Mouse (Mus musculus): ENCODE results near the gene Agrp. TPM values are rescaled to one million over a fixed set of nuclear protein-coding genes. Genes with fewer than 3 reads are reported as not detected.
A peak's percentile ranks its signal among the peaks of the same experiment; 100 is the strongest.

Gene Agrp
- total RNA-seq, 1 experiment, result 0.71 TPM

GRCm38 (mm10) chr8:105521995-105522769, 115.0 kb downstream of the Agrp start:
- H3K27ac ChIP-seq (ENCODE audit: insufficient read depth, low read depth, low read length, poor library complexity, severe bottlenecking), result no peak overlapping the region
- in situ Hi-C loops (cut with MboI; ENCODE audit: low sequenced_read_pairs in 2 of 2, unreplicated experiment in 2 of 2), result no loop called here
- DNase-seq (ENCODE audit: low read depth, low spot score), result no peak
- H3K4me1 ChIP-seq (ENCODE audit: control insufficient read depth in 2 of 2, insufficient read depth in 2 of 2, low read length in 2 of 2, poor library complexity in 1 of 2), result peaks cover 0 to 19% of the 10 kb centered on the region in 2 experiments; a peak in 2 of 4 replicates
- H3K9ac ChIP-seq (ENCODE audit: insufficient read depth, low read depth, low read length, poor library complexity, severe bottlenecking), result no peak overlapping the region
- no peak overlapping the region for H3K4me3 ChIP-seq (ENCODE audit: insufficient read depth in 1 of 2, low read depth in 1 of 2, low read length in 2 of 2, poor library complexity in 1 of 2, severe bottlenecking in 1 of 2)
- no peak for TF ChIP-seq MAFK (IDR thresholded peaks at IDR 0.05; ENCODE audit: insufficient read depth, low read depth, low read length)
- no peak for TF ChIP-seq ZNF384 (IDR thresholded peaks at IDR 0.05; ENCODE audit: low read depth, low read length)
- no peak for TF ChIP-seq CHD2 (IDR thresholded peaks at IDR 0.05; ENCODE audit: low read depth, low read length)
- no peak for TF ChIP-seq ZC3H11A (IDR thresholded peaks at IDR 0.05; ENCODE audit: borderline replicate concordance, low read depth, low read length)
- no peak for TF ChIP-seq HCFC1 (IDR thresholded peaks at IDR 0.05; ENCODE audit: borderline replicate concordance, insufficient read depth, low read length)
- peaks cover 20% of the 10 kb centered on the region; the same call in 1 of the 2 replicates for H3K36me3 ChIP-seq (ENCODE audit: control insufficient read depth, insufficient read depth, low read length, poor library complexity, severe bottlenecking)
- no peaks in the 10 kb centered on the region for H3K9me3 ChIP-seq (ENCODE audit: control insufficient read depth, insufficient read depth, low read depth, low read length)

- Histone ChIP-seq H3K9ac (ENCODE audit: insufficient read depth, low read depth, low read length, poor library complexity, severe bottlenecking) (no peak overlapping the region), H3K27ac (ENCODE audit: insufficient read depth, low read depth, low read length, poor library complexity, severe bottlenecking) (no peak overlapping the region), H3K4me3 (ENCODE audit: insufficient read depth in 1 of 2, low read depth in 1 of 2, low read length in 2 of 2, poor library complexity in 1 of 2, severe bottlenecking in 1 of 2) (no peak overlapping the region), H3K36me3 (ENCODE audit: control insufficient read depth, insufficient read depth, low read length, poor library complexity, severe bottlenecking) (peaks cover 20% of the 10 kb centered on the region; the same call in 1 of the 2 replicates), H3K4me1 (ENCODE audit: control insufficient read depth in 2 of 2, insufficient read depth in 2 of 2, low read length in 2 of 2, poor library complexity in 1 of 2) (peaks cover 0 to 17% of the 10 kb centered on the region in 2 experiments; a peak in 2 of 4 replicates), H3K9me3 (ENCODE audit: control insufficient read depth, insufficient read depth, low read depth, low read length) (no peaks in the 10 kb centered on the region)
- no peak for DNase-seq (ENCODE audit: low read depth, low spot score)
- TF ChIP-seq ZNF384 (IDR thresholded peaks at IDR 0.05; ENCODE audit: low read depth, low read length), result no peak
- TF ChIP-seq CHD2 (IDR thresholded peaks at IDR 0.05; ENCODE audit: low read depth, low read length), result no peak
- no peak for TF ChIP-seq MAFK (IDR thresholded peaks at IDR 0.05; ENCODE audit: insufficient read depth, low read depth, low read length)
- no peak for TF ChIP-seq ZC3H11A (IDR thresholded peaks at IDR 0.05; ENCODE audit: borderline replicate concordance, low read depth, low read length)
- no peak for TF ChIP-seq HCFC1 (IDR thresholded peaks at IDR 0.05; ENCODE audit: borderline replicate concordance, insufficient read depth, low read length)
- in situ Hi-C loops (cut with MboI; ENCODE audit: low sequenced_read_pairs in 2 of 2, unreplicated experiment in 2 of 2), result no loop called here
Observed at GRCm38 (mm10) chr8:105521061-105521460, 116.1 kb downstream of the Agrp start.

GRCm38 (mm10) chr8:105520521-105520920, 116.7 kb downstream of the Agrp start:
- Histone ChIP-seq H3K27ac (ENCODE audit: insufficient read depth, low read depth, low read length, poor library complexity, severe bottlenecking) (no peak overlapping the region), H3K4me3 (ENCODE audit: insufficient read depth in 1 of 2, low read depth in 1 of 2, low read length in 2 of 2, poor library complexity in 1 of 2, severe bottlenecking in 1 of 2) (no peak overlapping the region), H3K9ac (ENCODE audit: insufficient read depth, low read depth, low read length, poor library complexity, severe bottlenecking) (no peak overlapping the region), H3K4me1 (ENCODE audit: control insufficient read depth in 2 of 2, insufficient read depth in 2 of 2, low read length in 2 of 2, poor library complexity in 1 of 2) (peaks cover 0 to 17% of the 10 kb centered on the region in 2 experiments; a peak in 2 of 4 replicates), H3K36me3 (ENCODE audit: control insufficient read depth, insufficient read depth, low read length, poor library complexity, severe bottlenecking) (peaks cover 19% of the 10 kb centered on the region; the same call in 1 of the 2 replicates), H3K9me3 (ENCODE audit: control insufficient read depth, insufficient read depth, low read depth, low read length) (no peaks in the 10 kb centered on the region)
- in situ Hi-C loops (cut with MboI; ENCODE audit: low sequenced_read_pairs in 2 of 2, unreplicated experiment in 2 of 2), result no loop called here
- TF ChIP-seq HCFC1 (IDR thresholded peaks at IDR 0.05; ENCODE audit: borderline replicate concordance, insufficient read depth, low read length), result no peak
- no peak for TF ChIP-seq ZNF384 (IDR thresholded peaks at IDR 0.05; ENCODE audit: low read depth, low read length)
- no peak for TF ChIP-seq ZC3H11A (IDR thresholded peaks at IDR 0.05; ENCODE audit: borderline replicate concordance, low read depth, low read length)
- no peak for TF ChIP-seq CHD2 (IDR thresholded peaks at IDR 0.05; ENCODE audit: low read depth, low read length)
- TF ChIP-seq MAFK (IDR thresholded peaks at IDR 0.05; ENCODE audit: insufficient read depth, low read depth, low read length), result no peak
- DNase-seq (ENCODE audit: low read depth, low spot score), result no peak

- Histone ChIP-seq H3K9me3 (ENCODE audit: control insufficient read depth, insufficient read depth, low read depth, low read length) (no peaks in the 10 kb centered on the region), H3K27ac (ENCODE audit: insufficient read depth, low read depth, low read length, poor library complexity, severe bottlenecking) (no peak overlapping the region), H3K36me3 (ENCODE audit: control insufficient read depth, insufficient read depth, low read length, poor library complexity, severe bottlenecking) (peaks cover 12% of the 10 kb centered on the region; the same call in 1 of the 2 replicates), H3K4me1 (ENCODE audit: control insufficient read depth in 2 of 2, insufficient read depth in 2 of 2, low read length in 2 of 2, poor library complexity in 1 of 2) (peaks cover 0 to 19% of the 10 kb centered on the region in 2 experiments; a peak in 2 of 4 replicates), H3K4me3 (ENCODE audit: insufficient read depth in 1 of 2, low read depth in 1 of 2, low read length in 2 of 2, poor library complexity in 1 of 2, severe bottlenecking in 1 of 2) (peak overlapping the region; percentile 84 to 90; a peak in 3 of 4 replicates), H3K9ac (ENCODE audit: insufficient read depth, low read depth, low read length, poor library complexity, severe bottlenecking) (no peak overlapping the region)
- in situ Hi-C loops (cut with MboI; ENCODE audit: low sequenced_read_pairs in 2 of 2, unreplicated experiment in 2 of 2), result no loop called here
- no peak for DNase-seq (ENCODE audit: low read depth, low spot score)
- no peak for TF ChIP-seq HCFC1 (IDR thresholded peaks at IDR 0.05; ENCODE audit: borderline replicate concordance, insufficient read depth, low read length)
- TF ChIP-seq CHD2 (IDR thresholded peaks at IDR 0.05; ENCODE audit: low read depth, low read length), result no peak
- TF ChIP-seq MAFK (IDR thresholded peaks at IDR 0.05; ENCODE audit: insufficient read depth, low read depth, low read length), result no peak
- TF ChIP-seq ZC3H11A (IDR thresholded peaks at IDR 0.05; ENCODE audit: borderline replicate concordance, low read depth, low read length), result no peak
- TF ChIP-seq ZNF384 (IDR thresholded peaks at IDR 0.05; ENCODE audit: low read depth, low read length), result no peak
Observed at GRCm38 (mm10) chr8:105519591-105519990, 117.6 kb downstream of the Agrp start.

Measured in ES-E14 (cell line).